Mouse (Mus musculus) stomach, postnatal 0 days (tissue): ENCODE results near the gene Lrrc2.

ENCODE experiments used
- CTCF ChIP-seq: IDR thresholded peaks from 2 replicates; pipeline ENCODE4 v1.5.1; 2016; ENCODE audit warnings: antibody characterized with exemption, low read depth, mild to moderate bottlenecking, moderate library complexity
- EP300 ChIP-seq: optimal IDR thresholded peaks from 2 replicates; pipeline ENCODE3; 2016; ENCODE audit warnings: antibody characterized with exemption

DNA sequence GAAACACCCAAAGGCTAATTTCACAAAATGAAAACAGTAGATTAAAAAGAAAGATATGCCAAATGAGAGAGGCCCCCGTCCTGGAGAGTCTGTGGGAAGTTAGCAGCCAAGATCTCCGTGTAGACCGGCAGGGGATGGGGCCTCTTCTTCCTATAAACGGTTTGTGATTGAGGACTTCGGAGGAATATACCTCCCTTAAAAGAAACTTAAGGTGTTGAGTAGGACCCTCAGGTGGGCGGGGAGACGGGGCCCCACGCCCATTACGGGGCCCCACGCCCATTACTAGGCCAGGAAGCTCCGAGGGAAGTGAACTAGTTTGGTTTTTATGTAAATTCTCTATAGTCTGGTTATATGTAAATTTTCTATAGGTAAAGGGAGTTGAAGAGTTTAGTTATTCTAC is 5.4 kb upstream of the Lrrc2 start, which contains the start of gene Tdgf1:
- no peak for TF ChIP-seq CTCF
- TF ChIP-seq EP300 = no peak
